In the genomic region with DNA sequence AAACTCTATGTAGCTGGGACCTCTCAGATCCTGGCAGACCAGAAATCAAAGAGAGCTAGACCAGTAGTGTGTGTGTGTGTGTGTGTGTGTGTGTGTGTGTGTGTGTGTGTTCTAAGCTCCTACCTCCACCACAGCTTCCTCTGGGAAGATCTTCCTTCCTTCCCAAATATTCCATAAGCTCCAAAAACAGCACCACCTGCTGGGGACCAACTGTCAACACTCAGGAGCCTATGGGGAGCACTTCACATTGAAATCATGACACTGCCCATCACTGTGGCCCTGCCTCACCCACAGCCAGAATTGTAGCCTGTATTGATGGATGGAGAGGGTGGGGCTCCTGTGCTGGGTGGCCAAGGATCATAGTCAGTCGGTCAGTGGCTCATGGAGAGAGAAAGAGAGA, we compare ENCODE assay signal across 25 mouse cellular contexts. TPM values are rescaled to one million over a fixed set of nuclear protein-coding genes. Genes with fewer than 3 reads are reported as not detected.
DNase-seq lines count a peak whose midpoint lies in the region; ATAC-seq and TF ChIP-seq lines count a peak whose summit lies in the region.
"Had no signal": no experiment of that assay in that cellular context is flagged by ENCODE, and none has a peak within 500 bp of the region (broad histone marks: within the 10 kb centered on the region; RNA-seq: fewer than 3 reads in every experiment).

No protein-coding gene starts in this region.

- H3K4me1 ChIP-seq in intestine, postnatal 0 days (replicated peaks; ENCODE audit: control insufficient read depth, insufficient read depth, low read length) = no peaks in the 10 kb centered on the region
- H3K4me1 ChIP-seq in intestine, embryonic 16.5 days (ENCODE audit: control insufficient read depth, insufficient read depth, low read length) = no peaks in the 10 kb centered on the region
- H3K4me1 ChIP-seq in midbrain, postnatal 0 days (ENCODE audit: insufficient read depth, low read length) = no peaks in the 10 kb centered on the region
- H3K4me1 ChIP-seq in midbrain, embryonic 14.5 days (ENCODE audit: control insufficient read depth, insufficient read depth, low read length) = no peaks in the 10 kb centered on the region
- H3K4me1 ChIP-seq in stomach, postnatal 0 days (replicated peaks; ENCODE audit: control insufficient read depth, insufficient read depth) = no peaks in the 10 kb centered on the region
- H3K4me1 ChIP-seq: embryonic facial prominence, embryonic 12.5 days; embryonic facial prominence, embryonic 15.5 days; hindbrain, embryonic 10.5 days; hindbrain, embryonic 13.5 days had no signal

- WGBS in intestine, postnatal 0 days = no CpG with 5 or more reads among the region's 1 CpGs
- no CpG with 5 or more reads among the region's 1 CpGs for whole genome bisulfite sequencing in intestine, embryonic 16.5 days
- WGBS in midbrain, postnatal 0 days = no CpG with 5 or more reads among the region's 1 CpGs
- no CpG with 5 or more reads among the region's 1 CpGs for WGBS in midbrain, embryonic 14.5 days
- WGBS in stomach, postnatal 0 days = 40% methylated on average over 1 of the region's 1 CpGs

- no peak overlapping the region for H3K27ac ChIP-seq in intestine, postnatal 0 days (ENCODE audit: low read depth, low read length)
- H3K27ac ChIP-seq in intestine, embryonic 16.5 days (ENCODE audit: low read length) = no peak overlapping the region
- no peak overlapping the region for H3K27ac ChIP-seq in midbrain, postnatal 0 days (ENCODE audit: low read depth, low read length)
- no peak overlapping the region for H3K27ac ChIP-seq in midbrain, embryonic 14.5 days (replicated peaks; ENCODE audit: low read depth, low read length)
- H3K27ac ChIP-seq in stomach, postnatal 0 days (replicated peaks) = no peak overlapping the region
- H3K27ac ChIP-seq: embryonic facial prominence, embryonic 12.5 days; embryonic facial prominence, embryonic 15.5 days; hindbrain, embryonic 10.5 days; hindbrain, embryonic 13.5 days had no signal

- no peak for TF ChIP-seq EP300 in stomach, postnatal 0 days (optimal IDR thresholded peaks at IDR 0.05)

- no peaks in the 10 kb centered on the region for H3K9me3 ChIP-seq in intestine, postnatal 0 days (ENCODE audit: control insufficient read depth)
- no peaks in the 10 kb centered on the region for H3K9me3 ChIP-seq in intestine, embryonic 16.5 days (ENCODE audit: control insufficient read depth, low read length)
- H3K9me3 ChIP-seq in midbrain, postnatal 0 days (ENCODE audit: low read length) = no peaks in the 10 kb centered on the region
- H3K9me3 ChIP-seq in midbrain, embryonic 14.5 days (ENCODE audit: control insufficient read depth, low read length) = no peaks in the 10 kb centered on the region
- no peaks in the 10 kb centered on the region for H3K9me3 ChIP-seq in stomach, postnatal 0 days (ENCODE audit: control insufficient read depth, low read length)
- H3K9me3 ChIP-seq: embryonic facial prominence, embryonic 12.5 days; embryonic facial prominence, embryonic 15.5 days; hindbrain, embryonic 13.5 days had no signal

- no peak for DNase-seq in midbrain, postnatal 0 days (ENCODE audit: low spot score)
- no peak for DNase-seq in midbrain, embryonic 14.5 days
- DNase-seq in stomach, postnatal 0 days (ENCODE audit: low spot score) = no peak
- no peak for DNase-seq in kidney, postnatal 14 days
- DNase-seq: adrenal gland, postnatal 10 days; adrenal gland, postnatal 36 days; cerebellum, adult 18-20 months; cerebellum, adult 9-10 months; cerebellum, postnatal 14 days; forebrain, postnatal 0 days; gastrocnemius, postnatal 36 days; heart, postnatal 10 days; heart, postnatal 36 days had no signal

- no peak for ATAC-seq in intestine, postnatal 0 days
- no peak for ATAC-seq in intestine, embryonic 16.5 days
- no peak for ATAC-seq in midbrain, postnatal 0 days (ENCODE audit: low FRiP score)
- ATAC-seq in midbrain, embryonic 14.5 days (ENCODE audit: low FRiP score, low TSS enrichment) = no peak
- ATAC-seq in stomach, postnatal 0 days (ENCODE audit: low FRiP score, low TSS enrichment) = no peak
- ATAC-seq: CD4-positive, CD25-positive, alpha-beta regulatory T cell, adult 4 months; forebrain, embryonic 14.5 days; forebrain, postnatal 0 days; hindbrain, embryonic 16.5 days had no signal

- no peaks in the 10 kb centered on the region for H3K36me3 ChIP-seq in intestine, postnatal 0 days (ENCODE audit: control insufficient read depth, insufficient read depth)
- H3K36me3 ChIP-seq in intestine, embryonic 16.5 days (ENCODE audit: control insufficient read depth, insufficient read depth, low read length) = no peaks in the 10 kb centered on the region
- no peaks in the 10 kb centered on the region for H3K36me3 ChIP-seq in midbrain, postnatal 0 days (ENCODE audit: insufficient read depth, low read length)
- no peaks in the 10 kb centered on the region for H3K36me3 ChIP-seq in midbrain, embryonic 14.5 days (ENCODE audit: control insufficient read depth, insufficient read depth, low read length)
- no peaks in the 10 kb centered on the region for H3K36me3 ChIP-seq in stomach, postnatal 0 days (ENCODE audit: control insufficient read depth, insufficient read depth, low read length)
- H3K36me3 ChIP-seq: embryonic facial prominence, embryonic 12.5 days; embryonic facial prominence, embryonic 15.5 days; hindbrain, embryonic 10.5 days; hindbrain, embryonic 13.5 days had no signal

- H3K4me2 ChIP-seq in intestine, postnatal 0 days (replicated peaks; ENCODE audit: low read depth) = no peak overlapping the region
- H3K4me2 ChIP-seq in intestine, embryonic 16.5 days (ENCODE audit: low read depth, low read length) = no peak overlapping the region
- no peak overlapping the region for H3K4me2 ChIP-seq in midbrain, postnatal 0 days (ENCODE audit: low read depth, low read length, poor library complexity, severe bottlenecking)
- H3K4me2 ChIP-seq in midbrain, embryonic 14.5 days (ENCODE audit: low read length) = no peak overlapping the region
- no peak overlapping the region for H3K4me2 ChIP-seq in stomach, postnatal 0 days (replicated peaks; ENCODE audit: low read depth)
- H3K4me2 ChIP-seq: embryonic facial prominence, embryonic 12.5 days; embryonic facial prominence, embryonic 15.5 days; heart, embryonic 11.5 days; hindbrain, embryonic 13.5 days had no signal

- no peak overlapping the region for H3K4me3 ChIP-seq in intestine, postnatal 0 days (ENCODE audit: low read depth, low read length)
- no peak overlapping the region for H3K4me3 ChIP-seq in intestine, embryonic 16.5 days (ENCODE audit: low read length)
- H3K4me3 ChIP-seq in midbrain, postnatal 0 days (ENCODE audit: low read depth, low read length) = no peak overlapping the region
- H3K4me3 ChIP-seq in midbrain, embryonic 14.5 days (replicated peaks; ENCODE audit: low read depth, low read length) = no peak overlapping the region
- H3K4me3 ChIP-seq in stomach, postnatal 0 days (ENCODE audit: low read depth, low read length) = no peak overlapping the region
- H3K4me3 ChIP-seq: embryonic facial prominence, embryonic 12.5 days; embryonic facial prominence, embryonic 15.5 days; hindbrain, embryonic 10.5 days; hindbrain, embryonic 13.5 days had no signal

- no peaks in the 10 kb centered on the region for H3K27me3 ChIP-seq in intestine, postnatal 0 days (replicated peaks; ENCODE audit: control insufficient read depth, insufficient read depth, low read length)
- H3K27me3 ChIP-seq in intestine, embryonic 16.5 days (replicated peaks; ENCODE audit: control insufficient read depth, insufficient read depth, low read length) = no peaks in the 10 kb centered on the region
- H3K27me3 ChIP-seq in midbrain, postnatal 0 days (ENCODE audit: insufficient read depth, low read length) = no peaks in the 10 kb centered on the region
- no peaks in the 10 kb centered on the region for H3K27me3 ChIP-seq in midbrain, embryonic 14.5 days (ENCODE audit: control insufficient read depth, insufficient read depth, low read length)
- H3K27me3 ChIP-seq in stomach, postnatal 0 days (ENCODE audit: control insufficient read depth, insufficient read depth, low read length) = no peaks in the 10 kb centered on the region
- H3K27me3 ChIP-seq: embryonic facial prominence, embryonic 12.5 days; embryonic facial prominence, embryonic 15.5 days; hindbrain, embryonic 13.5 days had no signal

- TF ChIP-seq CTCF in intestine, postnatal 0 days (IDR thresholded peaks at IDR 0.05; ENCODE audit: low read depth) = peak; percentile 21; the same call in 1 of the 2 replicates
- peak; percentile 17; the same call in 1 of the 2 replicates for TF ChIP-seq CTCF in midbrain, postnatal 0 days (IDR thresholded peaks at IDR 0.05)
- 0 out of 2 replicates have a peak, but pooled peaks have one; percentile 14 for TF ChIP-seq CTCF in stomach, postnatal 0 days (IDR thresholded peaks at IDR 0.05; ENCODE audit: low read depth)

- H3K9ac ChIP-seq in intestine, postnatal 0 days (ENCODE audit: low read depth, low read length) = no peak overlapping the region
- H3K9ac ChIP-seq in intestine, embryonic 16.5 days (ENCODE audit: low read depth, low read length) = no peak overlapping the region
- no peak overlapping the region for H3K9ac ChIP-seq in midbrain, postnatal 0 days (replicated peaks; ENCODE audit: low read length, poor library complexity, severe bottlenecking)
- no peak overlapping the region for H3K9ac ChIP-seq in midbrain, embryonic 14.5 days (replicated peaks; ENCODE audit: low read length)
- no peak overlapping the region for H3K9ac ChIP-seq in stomach, postnatal 0 days (ENCODE audit: low read length)
- H3K9ac ChIP-seq: embryonic facial prominence, embryonic 12.5 days; embryonic facial prominence, embryonic 15.5 days; forebrain, postnatal 0 days; hindbrain, embryonic 13.5 days had no signal

RNA-seq across cellular contexts. Expression of gene Pmepa1, which starts 38.0 kb away (rescaled TPM):
- 5.9 and 6.4 TPM in 2 replicates for polyA plus RNA-seq in intestine, postnatal 0 days (2015; fragmentation: Nextera tagmentation; extraction: Ambion mirVana)
- polyA plus RNA-seq in intestine, embryonic 16.5 days (2015; fragmentation: Nextera tagmentation; extraction: Ambion mirVana) = 4.4 and 4.6 TPM in 2 replicates
- 6.5 and 12.8 TPM in 2 replicates for total RNA-seq in midbrain, postnatal 0 days (2014; rRNA removed)
- 2.3 TPM in 2 replicates for polyA plus RNA-seq in midbrain, postnatal 0 days (2015; fragmentation: Nextera tagmentation; extraction: Ambion mirVana)
- polyA plus RNA-seq in midbrain, embryonic 14.5 days (2014; fragmentation: Nextera tagmentation; extraction: Ambion mirVana) = 5.7 and 6.4 TPM in 2 replicates
- 6.1 and 7.0 TPM in 2 replicates for polyA plus RNA-seq in stomach, postnatal 0 days (2015; fragmentation: Nextera tagmentation; extraction: Ambion mirVana)
- total RNA-seq: granulocyte monocyte progenitor cell, adult 5-6 weeks; MEL had no signal
